ENCODE assay signal across 13 mouse cellular contexts in the genomic region with DNA sequence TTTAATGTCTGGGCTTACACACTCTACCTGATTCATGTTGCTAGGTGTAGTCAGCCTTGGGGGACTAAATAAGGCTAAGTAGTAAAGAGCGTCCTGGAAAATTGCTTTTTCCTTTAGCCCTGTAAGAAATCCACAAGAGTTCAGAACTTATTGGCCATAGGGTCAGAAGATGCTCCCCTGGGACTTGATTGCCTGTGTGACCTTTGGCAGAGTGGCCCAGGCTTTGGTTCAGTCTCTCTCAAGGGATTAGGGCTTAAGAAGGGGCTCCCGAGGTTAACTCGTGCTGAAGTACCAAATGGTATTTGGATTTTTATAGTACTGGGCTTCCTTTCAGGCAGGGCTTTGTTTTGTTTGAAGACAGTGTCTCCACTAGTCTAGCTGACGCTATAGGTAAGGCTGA. TPM values are rescaled to one million over a fixed set of nuclear protein-coding genes. Genes with fewer than 3 reads are reported as not detected.
A peak's percentile ranks its signal among the peaks of the same experiment; 100 is the strongest.
DNase-seq lines count a peak whose midpoint lies in the region; ATAC-seq lines count a peak whose summit lies in the region.
"Had no signal": no experiment of that assay in that cellular context is flagged by ENCODE, and none has a peak within 500 bp of the region (broad histone marks: within the 10 kb centered on the region; RNA-seq: fewer than 3 reads in every experiment).

No protein-coding gene starts in this region.

- no peaks in the 10 kb centered on the region for H3K27me3 ChIP-seq in heart, embryonic 11.5 days (ENCODE audit: control insufficient read depth, insufficient read depth, low read length)
- no peaks in the 10 kb centered on the region for H3K27me3 ChIP-seq in neural tube, embryonic 12.5 days (replicated peaks)

- no peak for ATAC-seq in heart, embryonic 11.5 days (replicated peaks; ENCODE audit: insufficient number of reproducible peaks, low FRiP score, low TSS enrichment)
- ATAC-seq in neural tube, embryonic 12.5 days (ENCODE audit: low FRiP score, low read depth): no peak
- ATAC-seq: CD4-positive, CD25-positive, alpha-beta regulatory T cell, adult 4 months had no signal

- DNase-seq in heart, adult 18-20 months: no peak
- no peak for DNase-seq in neural tube, embryonic 10.5 days (ENCODE audit: extremely low spot score, low spot score)
- DNase-seq in kidney, postnatal 36 days: peak; percentile 7 to 8
- no peak for DNase-seq in spleen, postnatal 10 days (ENCODE audit: low spot score in 2 of 2)
- no peak for DNase-seq in layer of hippocampus, adult 9-10 months (ENCODE audit: low spot score)
- DNase-seq in thymus, postnatal 10 days (ENCODE audit: low spot score in 2 of 2): no peak
- DNase-seq: adrenal gland, adult 8-10 months; embryo, embryonic 11 days; right cerebral cortex, adult 18-20 months had no signal

- 60% methylated on average over 4 of the region's 4 CpGs for WGBS in heart, embryonic 11.5 days (ENCODE audit: insufficient replicate concordance)
- 78% methylated on average over 4 of the region's 4 CpGs for WGBS in neural tube, embryonic 12.5 days

- no peaks in the 10 kb centered on the region for H3K9me3 ChIP-seq in heart, embryonic 11.5 days (replicated peaks; ENCODE audit: control insufficient read depth, low read length)
- no peaks in the 10 kb centered on the region for H3K9me3 ChIP-seq in neural tube, embryonic 12.5 days

- peak overlapping the region; percentile 96 for H3K9ac ChIP-seq in heart, embryonic 11.5 days (ENCODE audit: low read depth, low read length)
- no peak overlapping the region for H3K9ac ChIP-seq in neural tube, embryonic 12.5 days

- H3K36me3 ChIP-seq in heart, embryonic 11.5 days (ENCODE audit: control insufficient read depth, insufficient read depth, low read length): peaks cover 8% of the 10 kb centered on the region
- peaks cover 14% of the 10 kb centered on the region for H3K36me3 ChIP-seq in neural tube, embryonic 12.5 days

- H3K4me1 ChIP-seq in heart, embryonic 11.5 days (ENCODE audit: control insufficient read depth, insufficient read depth, low read length): peaks cover 11% of the 10 kb centered on the region
- peaks cover 15% of the 10 kb centered on the region for H3K4me1 ChIP-seq in neural tube, embryonic 12.5 days

- H3K4me3 ChIP-seq in heart, embryonic 11.5 days (ENCODE audit: low read depth, low read length): peak overlapping the region; percentile 98
- H3K4me3 ChIP-seq in neural tube, embryonic 12.5 days: no peak overlapping the region

- no peak overlapping the region for H3K27ac ChIP-seq in heart, embryonic 11.5 days (ENCODE audit: low read depth, low read length)
- H3K27ac ChIP-seq in neural tube, embryonic 12.5 days: no peak overlapping the region
- H3K27ac ChIP-seq: macrophage had no signal

- H3K4me2 ChIP-seq in heart, embryonic 11.5 days: peak overlapping the region; percentile 75
- H3K4me2 ChIP-seq in neural tube, embryonic 12.5 days (replicated peaks): peak overlapping the region; percentile 95

RNA-seq across cellular contexts. Expression of gene Idh3a, which starts 1.7 kb away (rescaled TPM):
- polyA plus RNA-seq in heart, embryonic 11.5 days (2014; fragmentation: Nextera tagmentation; extraction: Ambion mirVana): 441 and 486 TPM in 2 replicates
- 100 to 1,000 TPM; 562 to 594 TPM for total RNA-seq in heart, adult 18-20 months (2021)
- polyA plus RNA-seq in neural tube, embryonic 12.5 days (2016; fragmentation: Nextera tagmentation; extraction: Ambion mirVana): 104 and 111 TPM in 2 replicates

RNA-seq across cellular contexts. Expression of gene Cib2, which starts 27.8 kb away (rescaled TPM):
- 6.1 TPM in 2 replicates for polyA plus RNA-seq in heart, embryonic 11.5 days (2014; fragmentation: Nextera tagmentation; extraction: Ambion mirVana)
- total RNA-seq in heart, adult 18-20 months (2021): 1 to 10 TPM; 1.5 to 8.6 TPM
- polyA plus RNA-seq in neural tube, embryonic 12.5 days (2016; fragmentation: Nextera tagmentation; extraction: Ambion mirVana): 28.3 and 28.4 TPM in 2 replicates

RNA-seq across cellular contexts. Expression of gene Sh2d7, which starts 49.1 kb away (rescaled TPM):
- not detected in 2 replicates for polyA plus RNA-seq in heart, embryonic 11.5 days (2014; fragmentation: Nextera tagmentation; extraction: Ambion mirVana)
- under 1 TPM in 1 of 2 experiments, not detected in 1; 0.15 TPM for total RNA-seq in heart, adult 18-20 months (2021)
- polyA plus RNA-seq in neural tube, embryonic 12.5 days (2016; fragmentation: Nextera tagmentation; extraction: Ambion mirVana): not detected in 2 replicates
- total RNA-seq: adrenal gland, adult 8-10 months had no signal
- polyA plus RNA-seq: CD4-positive, CD25-positive, alpha-beta regulatory T cell, adult 4 months; macrophage had no signal

Comparison
In these comparisons a context has a peak if more than half of its experiments do, and no peak if none do; other contexts are left out.
1. DNase-seq: peak in kidney, postnatal 36 days (2 of 2); none in heart, adult 18-20 months (0 of 2), neural tube, embryonic 10.5 days (single experiment), spleen, postnatal 10 days (0 of 2), layer of hippocampus, adult 9-10 months (single experiment) and thymus, postnatal 10 days (0 of 2).